Mouse (Mus musculus): ENCODE data around the gene Vmn2r19.

- no peak for TF ChIP-seq GATA1 (IDR thresholded peaks at IDR 0.05; ENCODE audit: borderline replicate concordance, low read length)
- TF ChIP-seq FLI1 (IDR thresholded peaks at IDR 0.05; ENCODE audit: low read length), result no peak
Observed at GRCm38 (mm10) chr6:123296687-123297086, 11.4 kb upstream of the Vmn2r19 start.
